Mouse (Mus musculus): Measurements from ENCODE around the gene Bmp7.

DNA sequence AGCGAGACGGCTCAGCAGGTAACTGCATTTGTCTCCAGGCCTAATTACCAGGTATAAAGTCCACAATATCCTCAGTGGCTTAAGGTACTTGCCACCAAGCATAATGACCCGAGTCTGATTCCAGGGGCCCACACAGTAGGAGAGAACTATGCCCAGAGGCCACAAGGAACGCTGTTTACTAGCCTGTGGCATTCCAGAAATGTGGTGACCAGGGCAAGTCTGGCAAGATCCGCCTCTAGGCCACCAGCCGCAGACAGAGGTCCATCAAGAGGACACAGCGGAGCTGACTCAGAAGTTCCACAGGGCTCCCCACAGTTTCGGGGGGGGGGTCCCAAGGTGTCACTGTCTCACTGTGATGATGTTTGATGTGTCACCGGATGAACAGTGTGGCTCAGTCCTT lies 34.0 kb downstream of the Bmp7 start:
- no peak for TF ChIP-seq CTCF (IDR thresholded peaks at IDR 0.05; ENCODE audit: low read depth)
- TF ChIP-seq EP300 (IDR thresholded peaks at IDR 0.05; ENCODE audit: low read depth) = no peak
